Mouse (Mus musculus): ENCODE measurements around the gene Tnik. TPM values are rescaled to one million over a fixed set of nuclear protein-coding genes. Genes with fewer than 3 reads are reported as not detected.

Gene Tnik
- total and polyA plus RNA-seq, 2 experiments from 2014 or later, result 9.2 to 27.5 TPM

DNA sequence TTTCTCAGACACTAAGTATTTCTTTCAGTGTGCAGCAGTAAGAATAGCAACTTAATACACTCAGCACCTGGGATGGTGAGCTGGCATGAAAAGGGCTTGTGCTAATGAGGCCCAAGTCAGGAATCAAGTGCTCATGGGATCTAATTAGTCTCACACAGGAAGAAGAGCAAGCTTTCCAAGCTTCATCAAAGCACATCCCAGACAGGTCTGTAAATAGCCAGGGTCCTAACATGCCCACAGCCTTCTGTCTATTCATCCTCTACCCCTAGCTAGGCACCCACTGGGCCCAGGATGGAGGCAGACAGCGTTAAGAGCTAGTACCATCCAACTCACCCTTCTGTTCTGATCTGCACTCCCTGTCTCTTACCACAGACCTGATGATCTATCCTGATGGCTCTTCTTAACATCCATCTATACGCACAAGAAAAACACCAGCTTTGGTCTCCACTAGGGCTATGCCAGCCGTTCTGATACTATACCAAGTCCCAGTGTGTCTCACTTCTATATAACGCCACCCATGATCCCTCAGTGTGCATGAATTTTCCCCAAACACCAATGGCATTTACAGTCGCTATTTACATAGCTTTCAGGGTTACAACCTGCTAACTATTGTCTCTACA is 354.1 kb downstream of the Tnik start:
- H3K4me1 ChIP-seq (ENCODE audit: control insufficient read depth, insufficient read depth), result no peaks in the 10 kb centered on the region
- no peak overlapping the region for H3K27ac ChIP-seq (ENCODE audit: low read depth)
- DNase-seq (ENCODE audit: low spot score) (no peak), ATAC-seq (ENCODE audit: insufficient read depth, low read depth) (no peak)
- no peak overlapping the region for H3K4me2 ChIP-seq (ENCODE audit: low read depth, low read length)
- TF ChIP-seq CTCF (IDR thresholded peaks at IDR 0.05; ENCODE audit: low read depth), result no peak
- TF ChIP-seq EP300 (IDR thresholded peaks at IDR 0.05; ENCODE audit: low read depth), result no peak
- no peaks in the 10 kb centered on the region for H3K27me3 ChIP-seq (ENCODE audit: control insufficient read depth, insufficient read depth, low read length)
- H3K9me3 ChIP-seq (replicated peaks; ENCODE audit: control insufficient read depth, low read length), result no peaks in the 10 kb centered on the region
- peaks cover 22% of the 10 kb centered on the region for H3K36me3 ChIP-seq (replicated peaks; ENCODE audit: control insufficient read depth, insufficient read depth, low read length)
- H3K9ac ChIP-seq (replicated peaks; ENCODE audit: low read depth, low read length), result no peak overlapping the region
- H3K4me3 ChIP-seq (ENCODE audit: low read depth, low read length), result no peak overlapping the region
- 87% methylated on average over 5 of the region's 5 CpGs for WGBS

DNA sequence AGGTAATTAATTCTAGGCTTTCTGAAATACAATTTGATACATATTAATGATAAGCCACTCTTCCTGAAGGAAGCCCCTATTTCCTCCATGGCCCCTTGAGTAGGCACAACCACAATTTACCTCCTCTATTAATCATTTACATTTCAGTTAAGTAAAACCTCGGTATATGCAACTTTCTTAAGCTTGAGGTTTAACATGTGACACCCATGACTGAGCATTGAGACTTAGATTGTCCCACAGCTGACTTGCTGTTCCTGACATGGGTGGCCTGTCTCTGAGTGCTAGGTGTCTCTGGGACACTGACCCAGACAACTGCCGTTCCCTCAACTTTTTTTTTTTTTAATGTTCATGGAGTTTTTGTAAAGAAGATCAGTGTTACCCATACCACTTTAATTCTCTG is 358.8 kb downstream of the Tnik start:
- DNase-seq (ENCODE audit: low spot score), result no peak
- Histone ChIP-seq H3K9ac (replicated peaks; ENCODE audit: low read depth, low read length) (no peak overlapping the region), H3K9me3 (replicated peaks; ENCODE audit: control insufficient read depth, low read length) (no peaks in the 10 kb centered on the region), H3K27ac (ENCODE audit: low read depth) (no peak overlapping the region), H3K4me3 (ENCODE audit: low read depth, low read length) (no peak overlapping the region), H3K4me1 (ENCODE audit: control insufficient read depth, insufficient read depth) (no peaks in the 10 kb centered on the region), H3K4me2 (ENCODE audit: low read depth, low read length) (no peak overlapping the region), H3K36me3 (replicated peaks; ENCODE audit: control insufficient read depth, insufficient read depth, low read length) (peaks cover 42% of the 10 kb centered on the region), H3K27me3 (ENCODE audit: control insufficient read depth, insufficient read depth, low read length) (no peaks in the 10 kb centered on the region)
- TF ChIP-seq CTCF (IDR thresholded peaks at IDR 0.05; ENCODE audit: low read depth) (no peak), EP300 (IDR thresholded peaks at IDR 0.05; ENCODE audit: low read depth) (no peak)
- no peak for ATAC-seq (ENCODE audit: insufficient read depth, low read depth)
- 79% methylated on average over 2 of the region's 2 CpGs for WGBS

- Histone ChIP-seq H3K27ac (ENCODE audit: low read depth) (no peak overlapping the region), H3K9ac (replicated peaks; ENCODE audit: low read depth, low read length) (no peak overlapping the region), H3K27me3 (ENCODE audit: control insufficient read depth, insufficient read depth, low read length) (no peaks in the 10 kb centered on the region), H3K4me3 (ENCODE audit: low read depth, low read length) (no peak overlapping the region), H3K36me3 (replicated peaks; ENCODE audit: control insufficient read depth, insufficient read depth, low read length) (peaks cover 39% of the 10 kb centered on the region), H3K9me3 (replicated peaks; ENCODE audit: control insufficient read depth, low read length) (no peaks in the 10 kb centered on the region), H3K4me1 (ENCODE audit: control insufficient read depth, insufficient read depth) (no peaks in the 10 kb centered on the region), H3K4me2 (ENCODE audit: low read depth, low read length) (no peak overlapping the region)
- WGBS, result 94% methylated on average over 6 of the region's 6 CpGs
- no peak for DNase-seq (ENCODE audit: low spot score)
- TF ChIP-seq EP300 (IDR thresholded peaks at IDR 0.05; ENCODE audit: low read depth) (no peak), CTCF (IDR thresholded peaks at IDR 0.05; ENCODE audit: low read depth) (no peak)
- no peak for ATAC-seq (ENCODE audit: insufficient read depth, low read depth)
These were observed 363.8 kb downstream of the Tnik start for GRCm38 (mm10) chr3:28626816-28627215.

DNA sequence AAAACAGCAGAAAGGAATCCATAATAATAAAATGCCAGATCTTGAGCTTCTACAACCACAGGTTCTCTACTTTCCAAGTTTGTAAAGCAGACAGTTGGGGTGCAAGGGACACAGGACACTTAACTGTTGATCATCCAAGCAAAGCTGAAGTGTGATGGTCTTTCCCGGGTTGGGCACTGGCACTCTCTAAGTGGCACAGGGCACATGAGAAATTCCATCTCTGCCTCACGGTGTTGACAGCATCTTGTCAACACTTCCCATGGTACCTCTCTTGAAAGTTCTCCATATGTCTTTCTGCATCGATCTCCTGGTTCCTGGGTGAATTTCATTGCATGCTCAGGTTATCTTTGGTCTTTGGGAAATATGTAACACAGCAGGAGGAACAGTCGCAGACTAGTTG is 373.8 kb downstream of the Tnik start:
- H3K9me3 ChIP-seq (replicated peaks; ENCODE audit: control insufficient read depth, low read length), result no peaks in the 10 kb centered on the region
- WGBS, result 35% methylated on average over 4 of the region's 4 CpGs
- peak; percentile 16 for DNase-seq (ENCODE audit: low spot score)
- H3K4me3 ChIP-seq (ENCODE audit: low read depth, low read length), result no peak overlapping the region
- no peak overlapping the region for H3K4me2 ChIP-seq (ENCODE audit: low read depth, low read length)
- no peaks in the 10 kb centered on the region for H3K27me3 ChIP-seq (ENCODE audit: control insufficient read depth, insufficient read depth, low read length)
- no peak overlapping the region for H3K9ac ChIP-seq (replicated peaks; ENCODE audit: low read depth, low read length)
- peak; percentile 76 for ATAC-seq (ENCODE audit: insufficient read depth, low read depth)
- H3K27ac ChIP-seq (ENCODE audit: low read depth), result peak overlapping the region; percentile 34
- peaks cover 21% of the 10 kb centered on the region; the same call in 1 of the 2 replicates for H3K4me1 ChIP-seq (ENCODE audit: control insufficient read depth, insufficient read depth)
- H3K36me3 ChIP-seq (replicated peaks; ENCODE audit: control insufficient read depth, insufficient read depth, low read length), result peaks cover under 1% of the 10 kb centered on the region; the same call in 1 of the 2 replicates
- TF ChIP-seq EP300 (IDR thresholded peaks at IDR 0.05; ENCODE audit: low read depth), result no peak
- TF ChIP-seq CTCF (IDR thresholded peaks at IDR 0.05; ENCODE audit: low read depth), result no peak

GRCm38 (mm10) chr3:28638957-28639356 is 375.9 kb downstream of the Tnik start:
- WGBS, result 46% methylated on average over 2 of the region's 2 CpGs

More at GRCm38 (mm10) chr3:28638957-28639356, 375.9 kb downstream of the Tnik start:
- Histone ChIP-seq H3K4me2 (ENCODE audit: low read depth, low read length) (no peak overlapping the region), H3K27me3 (ENCODE audit: control insufficient read depth, insufficient read depth, low read length) (no peaks in the 10 kb centered on the region), H3K27ac (ENCODE audit: low read depth) (peak overlapping the region; percentile 77), H3K4me1 (ENCODE audit: control insufficient read depth, insufficient read depth) (peaks cover 21% of the 10 kb centered on the region; the same call in 1 of the 2 replicates), H3K9me3 (replicated peaks; ENCODE audit: control insufficient read depth, low read length) (no peaks in the 10 kb centered on the region), H3K4me3 (ENCODE audit: low read depth, low read length) (no peak overlapping the region), H3K36me3 (replicated peaks; ENCODE audit: control insufficient read depth, insufficient read depth, low read length) (no peaks in the 10 kb centered on the region), H3K9ac (replicated peaks; ENCODE audit: low read depth, low read length) (no peak overlapping the region)
- DNase-seq (ENCODE audit: low spot score) (peak; percentile 89), ATAC-seq (ENCODE audit: insufficient read depth, low read depth) (peak; percentile 81)
- peak; percentile 49; the same call in 1 of the 2 replicates for TF ChIP-seq EP300 (IDR thresholded peaks at IDR 0.05; ENCODE audit: low read depth)
- TF ChIP-seq CTCF (IDR thresholded peaks at IDR 0.05; ENCODE audit: low read depth), result no peak

Measured in heart, postnatal 0 days (tissue).